In the genomic region with DNA sequence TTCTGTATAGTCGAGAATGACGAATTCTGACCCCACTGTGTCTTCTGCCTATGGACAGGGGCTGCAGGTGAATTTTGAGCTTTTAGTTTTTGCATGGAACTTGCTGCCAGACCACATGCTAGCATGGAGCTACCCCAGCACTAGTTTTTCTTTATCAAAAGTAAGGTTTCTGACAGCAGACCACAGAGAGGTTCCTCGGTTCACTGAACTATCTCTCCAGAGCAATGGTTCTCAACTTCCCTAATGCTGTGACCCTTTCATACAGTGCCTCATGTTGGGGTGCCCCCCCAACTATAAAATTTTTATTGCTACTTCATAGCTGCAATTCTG, we compare ENCODE assay signal across 11 mouse cellular contexts. TPM values are rescaled to one million over a fixed set of nuclear protein-coding genes. Genes with fewer than 3 reads are reported as not detected.
DNase-seq lines count a peak whose midpoint lies in the region; ATAC-seq and TF ChIP-seq lines count a peak whose summit lies in the region.
"Had no signal": no experiment of that assay in that cellular context is flagged by ENCODE, and none has a peak within 500 bp of the region (broad histone marks: within the 10 kb centered on the region; RNA-seq: fewer than 3 reads in every experiment).

No protein-coding gene starts in this region.

- no peak for TF ChIP-seq POLR2A in limb, embryonic 14.5 days (IDR thresholded peaks at IDR 0.05; ENCODE audit: borderline replicate concordance, extremely low read depth, insufficient read depth, insufficient read length)

- peak overlapping the region; percentile 81 for H3K4me3 ChIP-seq in hindbrain, embryonic 10.5 days
- H3K4me3 ChIP-seq in hindbrain, embryonic 14.5 days (replicated peaks; ENCODE audit: low read length) = no peak overlapping the region
- peak overlapping the region; percentile 86 for H3K4me3 ChIP-seq in limb, embryonic 14.5 days (replicated peaks; ENCODE audit: low read length)

- peaks cover 29% of the 10 kb centered on the region for H3K36me3 ChIP-seq in hindbrain, embryonic 10.5 days
- peaks cover 4% of the 10 kb centered on the region; the same call in 1 of the 2 replicates for H3K36me3 ChIP-seq in hindbrain, embryonic 14.5 days (replicated peaks; ENCODE audit: control insufficient read depth, insufficient read depth)
- H3K36me3 ChIP-seq in limb, embryonic 14.5 days (ENCODE audit: control insufficient read depth, insufficient read depth, low read length) = peaks cover 16% of the 10 kb centered on the region

- peaks cover 13% of the 10 kb centered on the region for H3K4me1 ChIP-seq in hindbrain, embryonic 10.5 days (replicated peaks)
- peaks cover 9% of the 10 kb centered on the region; the same call in 1 of the 2 replicates for H3K4me1 ChIP-seq in hindbrain, embryonic 14.5 days (replicated peaks; ENCODE audit: control insufficient read depth, insufficient read depth, low read length)
- H3K4me1 ChIP-seq in limb, embryonic 14.5 days (ENCODE audit: control insufficient read depth, insufficient read depth, low read length) = peaks cover 9% of the 10 kb centered on the region; the same call in 1 of the 2 replicates

- no peak for ATAC-seq in hindbrain, embryonic 14.5 days (ENCODE audit: low FRiP score)
- 0 out of 2 replicates have a peak, but pooled peaks have one; percentile 16 for ATAC-seq in common myeloid progenitor, adult 5-6 weeks (replicated peaks; ENCODE audit: low read depth, poor library complexity, severe bottlenecking)
- ATAC-seq in limb, embryonic 14.5 days (ENCODE audit: low FRiP score, low read depth) = no peak

- no peak overlapping the region for H3K27ac ChIP-seq in hindbrain, embryonic 10.5 days
- H3K27ac ChIP-seq in hindbrain, embryonic 14.5 days = no peak overlapping the region
- H3K27ac ChIP-seq in limb, embryonic 14.5 days (replicated peaks; ENCODE audit: low read depth, low read length) = no peak overlapping the region
- H3K27ac ChIP-seq: kidney, postnatal 0 days had no signal

- H3K9ac ChIP-seq in hindbrain, embryonic 14.5 days = no peak overlapping the region
- peak overlapping the region; percentile 78; the same call in 1 of the 2 replicates for H3K9ac ChIP-seq in limb, embryonic 14.5 days (ENCODE audit: low read depth, low read length, severe bottlenecking)

- H3K27me3 ChIP-seq in hindbrain, embryonic 10.5 days (ENCODE audit: insufficient read depth, poor library complexity, severe bottlenecking) = no peaks in the 10 kb centered on the region
- H3K27me3 ChIP-seq in hindbrain, embryonic 14.5 days (ENCODE audit: control insufficient read depth, insufficient read depth, low read length) = no peaks in the 10 kb centered on the region
- H3K27me3 ChIP-seq in limb, embryonic 14.5 days (ENCODE audit: control insufficient read depth, insufficient read depth, low read length) = no peaks in the 10 kb centered on the region

- H3K9me3 ChIP-seq in hindbrain, embryonic 10.5 days = no peaks in the 10 kb centered on the region
- no peaks in the 10 kb centered on the region for H3K9me3 ChIP-seq in hindbrain, embryonic 14.5 days (ENCODE audit: control insufficient read depth, low read length)
- H3K9me3 ChIP-seq in limb, embryonic 14.5 days (ENCODE audit: control insufficient read depth, low read length) = no peaks in the 10 kb centered on the region

- no peak overlapping the region for H3K4me2 ChIP-seq in hindbrain, embryonic 14.5 days (replicated peaks)
- peak overlapping the region; percentile 84 for H3K4me2 ChIP-seq in limb, embryonic 14.5 days (replicated peaks; ENCODE audit: low read depth, low read length, severe bottlenecking)

- 91% methylated on average over 3 of the region's 3 CpGs for WGBS in hindbrain, embryonic 10.5 days
- WGBS in hindbrain, embryonic 14.5 days = 78% methylated on average over 3 of the region's 3 CpGs
- WGBS in limb, embryonic 14.5 days = 87% methylated on average over 3 of the region's 3 CpGs

- DNase-seq in hindbrain, embryonic 10.5 days (ENCODE audit: low spot score) = no peak
- DNase-seq in hindbrain, embryonic 14.5 days (ENCODE audit: low spot score) = no peak
- DNase-seq in B cell, adult 2 months = peak; percentile 55
- no peak for DNase-seq in limb, embryonic 14.5 days (ENCODE audit: low spot score)
- no peak for DNase-seq in thymus, postnatal 14 days
- DNase-seq in urinary bladder, adult 18-20 months (ENCODE audit: low spot score in 2 of 2) = no peak
- DNase-seq in ovary, adult 18-20 months (ENCODE audit: low spot score) = no peak
- DNase-seq: right cerebral cortex, postnatal 14 days had no signal

RNA-seq across cellular contexts. Expression of a gene that starts 2.7 kb away (rescaled TPM):
- 366 and 403 TPM in 2 replicates for polyA plus RNA-seq in hindbrain, embryonic 10.5 days (2016; fragmentation: Nextera tagmentation; extraction: Ambion mirVana)
- polyA plus RNA-seq in hindbrain, embryonic 14.5 days (2014; fragmentation: Nextera tagmentation; extraction: Ambion mirVana) = 174 and 178 TPM in 2 replicates
- total RNA-seq in common myeloid progenitor, adult 5-6 weeks (2017) = 159 and 183 TPM in 2 replicates
- 229 and 246 TPM in 2 replicates for polyA plus RNA-seq in limb, embryonic 14.5 days (2012; rRNA removed)
- 241 and 262 TPM in 2 replicates for polyA plus RNA-seq in limb, embryonic 14.5 days (2014; fragmentation: Nextera tagmentation; extraction: Ambion mirVana)

RNA-seq across cellular contexts. Expression of a gene that starts 23.9 kb away (rescaled TPM):
- 0.09 and 0.12 TPM in 2 replicates for polyA plus RNA-seq in hindbrain, embryonic 10.5 days (2016; fragmentation: Nextera tagmentation; extraction: Ambion mirVana)
- 0.25 and 0.39 TPM in 2 replicates for polyA plus RNA-seq in hindbrain, embryonic 14.5 days (2014; fragmentation: Nextera tagmentation; extraction: Ambion mirVana)
- total RNA-seq in common myeloid progenitor, adult 5-6 weeks (2017) = not detected in 2 replicates
- 0.38 and 0.54 TPM in 2 replicates for polyA plus RNA-seq in limb, embryonic 14.5 days (2012; rRNA removed)
- 0.21 TPM in 1 of 2 replicates, not detected in the other for polyA plus RNA-seq in limb, embryonic 14.5 days (2014; fragmentation: Nextera tagmentation; extraction: Ambion mirVana)
- total RNA-seq: megakaryocyte progenitor cell, adult 5-6 weeks had no signal

RNA-seq across cellular contexts. Expression of a gene that starts 31.0 kb away (rescaled TPM):
- 4.3 and 4.7 TPM in 2 replicates for polyA plus RNA-seq in hindbrain, embryonic 10.5 days (2016; fragmentation: Nextera tagmentation; extraction: Ambion mirVana)
- 1.1 and 1.5 TPM in 2 replicates for polyA plus RNA-seq in hindbrain, embryonic 14.5 days (2014; fragmentation: Nextera tagmentation; extraction: Ambion mirVana)
- total RNA-seq in common myeloid progenitor, adult 5-6 weeks (2017) = 50.2 and 65.4 TPM in 2 replicates
- polyA plus RNA-seq in limb, embryonic 14.5 days (2012; rRNA removed) = 4.0 and 4.4 TPM in 2 replicates
- polyA plus RNA-seq in limb, embryonic 14.5 days (2014; fragmentation: Nextera tagmentation; extraction: Ambion mirVana) = 3.1 and 3.7 TPM in 2 replicates

RNA-seq across cellular contexts. Expression of a gene that starts 31.6 kb away (rescaled TPM):
- 6.0 and 8.1 TPM in 2 replicates for polyA plus RNA-seq in hindbrain, embryonic 10.5 days (2016; fragmentation: Nextera tagmentation; extraction: Ambion mirVana)
- polyA plus RNA-seq in hindbrain, embryonic 14.5 days (2014; fragmentation: Nextera tagmentation; extraction: Ambion mirVana) = 16.3 and 16.8 TPM in 2 replicates
- total RNA-seq in common myeloid progenitor, adult 5-6 weeks (2017) = 6.2 and 13.3 TPM in 2 replicates
- polyA plus RNA-seq in limb, embryonic 14.5 days (2012; rRNA removed) = 25.5 and 30.0 TPM in 2 replicates
- 4.7 and 4.9 TPM in 2 replicates for polyA plus RNA-seq in limb, embryonic 14.5 days (2014; fragmentation: Nextera tagmentation; extraction: Ambion mirVana)

RNA-seq across cellular contexts. Expression of a gene that starts 55.4 kb away (rescaled TPM):
- 502 and 539 TPM in 2 replicates for polyA plus RNA-seq in hindbrain, embryonic 10.5 days (2016; fragmentation: Nextera tagmentation; extraction: Ambion mirVana)
- 329 and 343 TPM in 2 replicates for polyA plus RNA-seq in hindbrain, embryonic 14.5 days (2014; fragmentation: Nextera tagmentation; extraction: Ambion mirVana)
- total RNA-seq in common myeloid progenitor, adult 5-6 weeks (2017) = 214 and 235 TPM in 2 replicates
- polyA plus RNA-seq in limb, embryonic 14.5 days (2012; rRNA removed) = 342 and 403 TPM in 2 replicates
- 424 and 440 TPM in 2 replicates for polyA plus RNA-seq in limb, embryonic 14.5 days (2014; fragmentation: Nextera tagmentation; extraction: Ambion mirVana)

Comparison
In these comparisons a context has a peak if more than half of its experiments do, and no peak if none do; other contexts are left out.
1. DNase-seq: peak in B cell, adult 2 months (2 of 2); none in hindbrain, embryonic 10.5 days (single experiment), hindbrain, embryonic 14.5 days (single experiment), limb, embryonic 14.5 days (single experiment), thymus, postnatal 14 days (single experiment), urinary bladder, adult 18-20 months (0 of 2) and ovary, adult 18-20 months (single experiment).